Mouse (Mus musculus): ENCODE results near the gene Vwa5b1. TPM values are rescaled to one million over a fixed set of nuclear protein-coding genes. Genes with fewer than 3 reads are reported as not detected.
A peak's percentile ranks its signal among the peaks of the same experiment; 100 is the strongest.

The Vwa5b1 gene
- polyA plus RNA-seq, 1 experiment = 0.08 TPM

DNA sequence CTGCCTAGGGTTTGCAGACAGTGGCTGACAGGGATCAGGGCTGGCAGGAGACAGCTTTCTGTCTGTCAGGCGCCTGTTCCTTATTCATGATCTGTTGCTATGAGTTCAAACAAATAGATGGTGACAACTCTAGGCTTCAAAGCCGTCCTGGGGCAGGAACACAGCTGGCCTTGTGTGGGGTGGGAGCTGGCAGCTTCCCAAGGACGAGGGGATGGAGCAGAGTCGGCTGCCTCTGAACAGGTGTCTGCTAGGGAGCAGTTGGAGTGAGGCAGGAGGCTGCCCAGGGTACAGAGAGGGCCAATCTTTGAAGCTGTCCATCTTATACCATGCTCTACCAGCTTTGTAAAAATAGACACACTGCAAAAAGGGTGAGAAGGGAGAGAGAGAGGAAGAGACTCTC lies 6.6 kb upstream of the Vwa5b1 start:
- Histone ChIP-seq H3K36me3 (ENCODE audit: control insufficient read depth, insufficient read depth, low read length) (no peaks in the 10 kb centered on the region), H3K4me3 (ENCODE audit: control insufficient read depth, insufficient read depth, low read length) (no peak overlapping the region), H3K27me3 (ENCODE audit: control insufficient read depth, insufficient read depth, low read length) (no peaks in the 10 kb centered on the region), H3K27ac (ENCODE audit: control insufficient read depth, insufficient read depth, low read length) (no peak overlapping the region), H3K4me1 (replicated peaks; ENCODE audit: control insufficient read depth, insufficient read depth, low read length) (no peaks in the 10 kb centered on the region)
- TF ChIP-seq POLR2A (IDR thresholded peaks at IDR 0.05; ENCODE audit: control insufficient read depth, extremely low read depth, insufficient read depth, low read length, poor library complexity) = no peak
- TF ChIP-seq CTCF (IDR thresholded peaks at IDR 0.05; ENCODE audit: borderline replicate concordance, control insufficient read depth, extremely low read depth, insufficient read depth, low read length, poor library complexity) = no peak
- DNase-seq = no peak
- 36% methylated on average over 4 of the region's 4 CpGs for WGBS

DNA sequence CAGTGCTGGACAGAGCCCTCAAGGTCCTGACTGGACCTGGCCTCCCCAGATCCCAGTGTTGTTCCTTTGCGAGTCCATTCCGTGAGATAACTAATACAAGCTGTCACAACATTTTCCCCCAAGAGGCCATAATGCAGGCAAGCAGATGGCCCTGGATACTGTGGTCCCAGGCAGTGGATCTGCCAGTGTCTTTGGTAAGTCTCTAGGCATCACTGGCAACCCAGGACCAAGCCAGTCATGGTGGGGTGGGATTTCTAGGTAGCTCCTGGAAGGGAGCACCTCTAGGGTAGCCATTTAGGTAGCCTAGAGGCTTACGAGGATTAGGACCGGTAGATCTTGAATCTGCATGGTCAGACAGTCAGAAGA lies 445 bp upstream of the Vwa5b1 start:
- H3K27me3 ChIP-seq (ENCODE audit: control insufficient read depth, insufficient read depth, low read length) = no peaks in the 10 kb centered on the region
- DNase-seq = no peak
- WGBS = 63% methylated on average over 4 of the region's 4 CpGs
- H3K27ac ChIP-seq (ENCODE audit: control insufficient read depth, insufficient read depth, low read length) = no peak overlapping the region
- no peaks in the 10 kb centered on the region for H3K4me1 ChIP-seq (replicated peaks; ENCODE audit: control insufficient read depth, insufficient read depth, low read length)
- TF ChIP-seq CTCF (IDR thresholded peaks at IDR 0.05; ENCODE audit: borderline replicate concordance, control insufficient read depth, extremely low read depth, insufficient read depth, low read length, poor library complexity) (no peak), POLR2A (IDR thresholded peaks at IDR 0.05; ENCODE audit: control insufficient read depth, extremely low read depth, insufficient read depth, low read length, poor library complexity) (no peak)
- no peaks in the 10 kb centered on the region for H3K36me3 ChIP-seq (ENCODE audit: control insufficient read depth, insufficient read depth, low read length)
- H3K4me3 ChIP-seq (ENCODE audit: control insufficient read depth, insufficient read depth, low read length) = no peak overlapping the region

DNA sequence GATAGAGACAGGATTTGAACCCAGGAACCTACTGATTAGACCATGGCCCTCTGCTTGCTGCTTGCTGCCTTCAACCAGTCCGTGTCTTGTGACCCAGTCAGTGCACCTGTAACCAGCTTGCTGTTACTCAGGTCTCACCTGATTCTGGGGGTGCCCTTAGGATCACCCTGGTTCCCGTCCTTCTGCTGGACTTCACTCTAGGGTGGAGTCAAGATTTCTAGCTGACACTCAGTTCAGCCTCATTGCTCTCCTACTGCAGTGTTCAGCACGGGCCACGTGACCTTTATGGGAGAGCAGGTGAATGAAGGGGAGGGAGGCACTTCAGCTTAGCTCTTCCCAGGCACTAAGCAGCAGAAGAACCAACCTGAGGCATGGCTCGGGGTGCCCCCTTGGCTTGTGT lies 7.4 kb downstream of the Vwa5b1 start:
- 66% methylated on average over 5 of the region's 5 CpGs for WGBS
- no peak for DNase-seq
- TF ChIP-seq POLR2A (IDR thresholded peaks at IDR 0.05; ENCODE audit: control insufficient read depth, extremely low read depth, insufficient read depth, low read length, poor library complexity) (no peak), CTCF (IDR thresholded peaks at IDR 0.05; ENCODE audit: borderline replicate concordance, control insufficient read depth, extremely low read depth, insufficient read depth, low read length, poor library complexity) (no peak)
- no peaks in the 10 kb centered on the region for H3K36me3 ChIP-seq (ENCODE audit: control insufficient read depth, insufficient read depth, low read length)
- H3K4me1 ChIP-seq (replicated peaks; ENCODE audit: control insufficient read depth, insufficient read depth, low read length) = no peaks in the 10 kb centered on the region
- H3K4me3 ChIP-seq (ENCODE audit: control insufficient read depth, insufficient read depth, low read length) = no peak overlapping the region
- no peaks in the 10 kb centered on the region for H3K27me3 ChIP-seq (ENCODE audit: control insufficient read depth, insufficient read depth, low read length)
- H3K27ac ChIP-seq (ENCODE audit: control insufficient read depth, insufficient read depth, low read length) = no peak overlapping the region

- DNase-seq = no peak
- Histone ChIP-seq H3K4me3 (ENCODE audit: control insufficient read depth, insufficient read depth, low read length) (no peak overlapping the region), H3K27me3 (ENCODE audit: control insufficient read depth, insufficient read depth, low read length) (no peaks in the 10 kb centered on the region), H3K4me1 (replicated peaks; ENCODE audit: control insufficient read depth, insufficient read depth, low read length) (no peaks in the 10 kb centered on the region), H3K27ac (ENCODE audit: control insufficient read depth, insufficient read depth, low read length) (no peak overlapping the region), H3K36me3 (ENCODE audit: control insufficient read depth, insufficient read depth, low read length) (no peaks in the 10 kb centered on the region)
- WGBS = 16% methylated on average over 8 of the region's 8 CpGs
- TF ChIP-seq CTCF (IDR thresholded peaks at IDR 0.05; ENCODE audit: borderline replicate concordance, control insufficient read depth, extremely low read depth, insufficient read depth, low read length, poor library complexity) = no peak
- TF ChIP-seq POLR2A (IDR thresholded peaks at IDR 0.05; ENCODE audit: control insufficient read depth, extremely low read depth, insufficient read depth, low read length, poor library complexity) = no peak
These were observed 21.2 kb downstream of the Vwa5b1 start for GRCm38 (mm10) chr4:138614454-138614853.

DNA sequence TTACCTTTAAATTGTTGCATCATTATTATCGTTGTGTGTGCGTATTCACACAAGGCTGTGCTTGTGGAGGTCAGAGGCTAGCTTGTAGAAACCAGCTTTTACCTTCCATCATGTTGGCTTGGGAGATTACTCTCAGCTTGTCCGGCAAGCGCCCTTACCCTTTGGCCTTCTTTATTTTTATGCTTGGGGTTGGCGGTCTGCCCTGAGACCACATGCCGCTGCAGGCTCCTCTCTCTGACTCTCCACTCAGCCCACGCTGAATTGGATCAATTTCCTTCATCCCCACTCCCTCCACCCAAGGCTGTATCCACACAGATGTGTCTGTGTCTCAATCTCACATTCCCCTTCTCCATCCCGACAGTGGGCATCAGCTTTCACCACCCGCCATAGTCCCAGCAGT lies 33.8 kb downstream of the Vwa5b1 start:
- WGBS = 83% methylated on average over 9 of the region's 9 CpGs
- Histone ChIP-seq H3K27ac (ENCODE audit: control insufficient read depth, insufficient read depth, low read length) (no peak overlapping the region), H3K4me1 (replicated peaks; ENCODE audit: control insufficient read depth, insufficient read depth, low read length) (no peaks in the 10 kb centered on the region), H3K4me3 (ENCODE audit: control insufficient read depth, insufficient read depth, low read length) (no peak overlapping the region), H3K27me3 (ENCODE audit: control insufficient read depth, insufficient read depth, low read length) (no peaks in the 10 kb centered on the region), H3K36me3 (ENCODE audit: control insufficient read depth, insufficient read depth, low read length) (no peaks in the 10 kb centered on the region)
- DNase-seq = no peak
- TF ChIP-seq CTCF (IDR thresholded peaks at IDR 0.05; ENCODE audit: borderline replicate concordance, control insufficient read depth, extremely low read depth, insufficient read depth, low read length, poor library complexity) (no peak), POLR2A (IDR thresholded peaks at IDR 0.05; ENCODE audit: control insufficient read depth, extremely low read depth, insufficient read depth, low read length, poor library complexity) (no peak)

GRCm38 (mm10) chr4:138597904-138598347 lies 37.8 kb downstream of the Vwa5b1 start:
- TF ChIP-seq POLR2A (IDR thresholded peaks at IDR 0.05; ENCODE audit: control insufficient read depth, extremely low read depth, insufficient read depth, low read length, poor library complexity) = no peak
- TF ChIP-seq CTCF (IDR thresholded peaks at IDR 0.05; ENCODE audit: borderline replicate concordance, control insufficient read depth, extremely low read depth, insufficient read depth, low read length, poor library complexity) = no peak
- DNase-seq = peak; percentile 7
- no peak overlapping the region for H3K4me3 ChIP-seq (ENCODE audit: control insufficient read depth, insufficient read depth, low read length)
- 17% methylated on average over 7 of the region's 7 CpGs for WGBS
- no peak overlapping the region for H3K27ac ChIP-seq (ENCODE audit: control insufficient read depth, insufficient read depth, low read length)
- no peaks in the 10 kb centered on the region for H3K36me3 ChIP-seq (ENCODE audit: control insufficient read depth, insufficient read depth, low read length)
- H3K27me3 ChIP-seq (ENCODE audit: control insufficient read depth, insufficient read depth, low read length) = no peaks in the 10 kb centered on the region
- H3K4me1 ChIP-seq (replicated peaks; ENCODE audit: control insufficient read depth, insufficient read depth, low read length) = no peaks in the 10 kb centered on the region
